Comparison of ENCODE assay signal across 16 mouse cellular contexts in the genomic region with DNA sequence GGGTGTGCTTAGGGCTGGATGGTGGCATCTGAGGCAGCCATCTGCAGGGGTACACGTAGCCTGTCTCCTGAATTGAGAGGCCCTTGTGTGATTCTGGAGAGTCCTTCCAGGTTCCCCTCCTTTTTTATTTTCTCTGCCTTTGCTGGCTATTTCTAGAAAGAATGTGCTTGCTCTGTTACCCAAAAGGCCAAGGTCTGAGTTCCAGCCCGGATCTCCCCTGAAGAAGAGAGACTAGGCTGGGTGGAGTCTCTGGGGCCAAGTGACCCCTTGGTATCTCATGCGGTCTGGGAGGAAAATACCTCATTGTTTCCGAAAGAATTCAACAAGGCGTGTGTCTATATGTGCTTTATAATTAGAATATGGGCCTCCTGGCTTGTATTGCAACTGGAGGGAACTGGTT. TPM values are rescaled to one million over a fixed set of nuclear protein-coding genes. Genes with fewer than 3 reads are reported as not detected.
DNase-seq lines count a peak whose midpoint lies in the region; ATAC-seq and TF ChIP-seq lines count a peak whose summit lies in the region.
"Had no signal": no experiment of that assay in that cellular context is flagged by ENCODE, and none has a peak within 500 bp of the region (broad histone marks: within the 10 kb centered on the region; RNA-seq: fewer than 3 reads in every experiment).

No protein-coding gene starts in this region.

- ATAC-seq in heart, embryonic 11.5 days (replicated peaks; ENCODE audit: insufficient number of reproducible peaks, low FRiP score, low TSS enrichment): no peak
- ATAC-seq in kidney, postnatal 0 days (replicated peaks; ENCODE audit: low FRiP score, low read depth): no peak
- no peak for ATAC-seq in embryonic facial prominence, embryonic 15.5 days (ENCODE audit: insufficient number of reproducible peaks, low FRiP score, low TSS enrichment, low read depth)
- ATAC-seq in stomach, embryonic 14.5 days (ENCODE audit: insufficient number of reproducible peaks, insufficient read depth, low FRiP score, low read depth): no peak
- ATAC-seq: CD4-positive, CD25-positive, alpha-beta regulatory T cell, adult 4 months; hindbrain, embryonic 16.5 days had no signal

- intact Hi-C loops in heart, postnatal 10 days (cut with DNase I): no loop called here

- H3K36me3 ChIP-seq in heart, embryonic 11.5 days (ENCODE audit: control insufficient read depth, insufficient read depth, low read length): no peaks in the 10 kb centered on the region
- H3K36me3 ChIP-seq in kidney, postnatal 0 days (ENCODE audit: insufficient read depth, low read length): no peaks in the 10 kb centered on the region
- no peaks in the 10 kb centered on the region for H3K36me3 ChIP-seq in embryonic facial prominence, embryonic 15.5 days
- no peaks in the 10 kb centered on the region for H3K36me3 ChIP-seq in stomach, embryonic 14.5 days (ENCODE audit: control insufficient read depth, insufficient read depth, low read length)

- peaks cover 32% of the 10 kb centered on the region for H3K4me1 ChIP-seq in heart, embryonic 11.5 days (ENCODE audit: control insufficient read depth, insufficient read depth, low read length)
- H3K4me1 ChIP-seq in kidney, postnatal 0 days (replicated peaks; ENCODE audit: insufficient read depth, low read length): peaks cover 26% of the 10 kb centered on the region; the same call in 1 of the 2 replicates
- peaks cover 32% of the 10 kb centered on the region for H3K4me1 ChIP-seq in embryonic facial prominence, embryonic 15.5 days
- peaks cover 33% of the 10 kb centered on the region for H3K4me1 ChIP-seq in stomach, embryonic 14.5 days (ENCODE audit: control insufficient read depth, insufficient read depth, low read length)
- H3K4me1 ChIP-seq: megakaryocyte, embryonic 14.5 days had no signal

- H3K27me3 ChIP-seq in heart, embryonic 11.5 days (ENCODE audit: control insufficient read depth, insufficient read depth, low read length): no peaks in the 10 kb centered on the region
- no peaks in the 10 kb centered on the region for H3K27me3 ChIP-seq in kidney, postnatal 0 days (ENCODE audit: insufficient read depth, low read length)
- no peaks in the 10 kb centered on the region for H3K27me3 ChIP-seq in embryonic facial prominence, embryonic 15.5 days
- H3K27me3 ChIP-seq in stomach, embryonic 14.5 days (ENCODE audit: control insufficient read depth, insufficient read depth, low read length): no peaks in the 10 kb centered on the region

- DNase-seq in heart, postnatal 10 days: no peak
- DNase-seq in kidney, postnatal 0 days (ENCODE audit: low spot score): no peak
- DNase-seq in kidney, adult 18-20 months: no peak
- no peak for DNase-seq in ovary, postnatal 36 days (ENCODE audit: low spot score)
- DNase-seq: cerebellum, adult 2 months; gastrocnemius, postnatal 36 days; kidney, postnatal 4 days; layer of hippocampus, postnatal 36 days had no signal

- 0 out of 2 replicates have a peak overlapping the region, but pooled peaks have one; percentile 28 for H3K9ac ChIP-seq in heart, embryonic 11.5 days (ENCODE audit: low read depth, low read length)
- H3K9ac ChIP-seq in kidney, postnatal 0 days (ENCODE audit: low read depth, low read length): no peak overlapping the region
- H3K9ac ChIP-seq in embryonic facial prominence, embryonic 15.5 days: no peak overlapping the region
- no peak overlapping the region for H3K9ac ChIP-seq in stomach, embryonic 14.5 days (replicated peaks; ENCODE audit: low read depth, low read length)
- H3K9ac ChIP-seq: liver, embryonic 14.5 days had no signal

- no peak overlapping the region for H3K4me3 ChIP-seq in heart, embryonic 11.5 days (ENCODE audit: low read depth, low read length)
- H3K4me3 ChIP-seq in kidney, postnatal 0 days (replicated peaks; ENCODE audit: low read depth, low read length): no peak overlapping the region
- no peak overlapping the region for H3K4me3 ChIP-seq in embryonic facial prominence, embryonic 15.5 days (replicated peaks)
- no peak overlapping the region for H3K4me3 ChIP-seq in stomach, embryonic 14.5 days (ENCODE audit: low read depth, low read length)
- H3K4me3 ChIP-seq: megakaryocyte, embryonic 14.5 days had no signal

- H3K4me2 ChIP-seq in heart, embryonic 11.5 days: no peak overlapping the region
- H3K4me2 ChIP-seq in kidney, postnatal 0 days (ENCODE audit: low read length): no peak overlapping the region
- no peak overlapping the region for H3K4me2 ChIP-seq in embryonic facial prominence, embryonic 15.5 days (replicated peaks)
- no peak overlapping the region for H3K4me2 ChIP-seq in stomach, embryonic 14.5 days (replicated peaks; ENCODE audit: low read depth, low read length)

- H3K9me3 ChIP-seq in heart, embryonic 11.5 days (replicated peaks; ENCODE audit: control insufficient read depth, low read length): no peaks in the 10 kb centered on the region
- H3K9me3 ChIP-seq in kidney, postnatal 0 days (replicated peaks; ENCODE audit: low read length): no peaks in the 10 kb centered on the region
- no peaks in the 10 kb centered on the region for H3K9me3 ChIP-seq in embryonic facial prominence, embryonic 15.5 days (replicated peaks)
- H3K9me3 ChIP-seq in stomach, embryonic 14.5 days (ENCODE audit: control insufficient read depth, low read depth, low read length): 0 out of 2 replicates have a peak, but pooled peaks cover 3% of the 10 kb centered on the region

- no peak for TF ChIP-seq CTCF in kidney, postnatal 0 days (IDR thresholded peaks at IDR 0.05; ENCODE audit: low read depth)

- peak overlapping the region; percentile 86 for H3K27ac ChIP-seq in heart, embryonic 11.5 days (ENCODE audit: low read depth, low read length)
- H3K27ac ChIP-seq in kidney, postnatal 0 days: peak overlapping the region; percentile 88
- H3K27ac ChIP-seq in embryonic facial prominence, embryonic 15.5 days (replicated peaks): peak overlapping the region; percentile 83
- H3K27ac ChIP-seq in stomach, embryonic 14.5 days (ENCODE audit: low read length): peak overlapping the region; percentile 39; the same call in 1 of the 2 replicates
- H3K27ac ChIP-seq: liver, embryonic 14.5 days had no signal

- 51% methylated on average over 5 of the region's 5 CpGs for WGBS in heart, embryonic 11.5 days (ENCODE audit: insufficient replicate concordance)
- WGBS in kidney, postnatal 0 days: 62% methylated on average over 5 of the region's 5 CpGs
- WGBS in embryonic facial prominence, embryonic 15.5 days: 63% methylated on average over 5 of the region's 5 CpGs
- WGBS in stomach, embryonic 14.5 days: 71% methylated on average over 5 of the region's 5 CpGs

RNA-seq across cellular contexts. Expression of gene Uaca, which starts 41.8 kb away (rescaled TPM):
- 19.2 and 26.8 TPM in 2 replicates for polyA plus RNA-seq in heart, embryonic 11.5 days (2014; fragmentation: Nextera tagmentation; extraction: Ambion mirVana)
- total RNA-seq in heart, postnatal 10 days (2021): 10 to 100 TPM; 46.7 to 47.4 TPM
- polyA plus RNA-seq in kidney, postnatal 0 days (2015; fragmentation: Nextera tagmentation; extraction: Ambion mirVana): 26.9 and 30.5 TPM in 2 replicates
- polyA plus RNA-seq in embryonic facial prominence, embryonic 15.5 days (2015; fragmentation: Nextera tagmentation; extraction: Ambion mirVana): 33.9 and 38.2 TPM in 2 replicates
- 12.5 and 20.6 TPM in 2 replicates for polyA plus RNA-seq in stomach, embryonic 14.5 days (2014; fragmentation: Nextera tagmentation; extraction: Ambion mirVana)
- total RNA-seq: monocyte, adult 5-6 weeks had no signal
- polyA plus RNA-seq: CD4-positive, CD25-positive, alpha-beta regulatory T cell, adult 4 months had no signal
